Mouse (Mus musculus): ENCODE measurements around the gene Pelo. TPM values are rescaled to one million over a fixed set of nuclear protein-coding genes. Genes with fewer than 3 reads are reported as not detected.

Gene Pelo
- polyA plus RNA-seq, 1 experiment from 2014 or later: 5.7 TPM

GRCm38 (mm10) chr13:115089395-115090025 is 476 bp downstream of the Pelo start:
- H3K9ac ChIP-seq (replicated peaks; ENCODE audit: low read length): peak overlapping the region; percentile 77
- WGBS: 11% methylated on average over 35 of the region's 35 CpGs
- peak; percentile 35 for DNase-seq

GRCm38 (mm10) chr13:115089020-115089394 is 979 bp downstream of the Pelo start:
- Histone ChIP-seq H3K4me1 (ENCODE audit: control insufficient read depth, insufficient read depth, low read length) (peaks cover 13% of the 10 kb centered on the region), H3K9ac (replicated peaks; ENCODE audit: low read length) (peak overlapping the region; percentile 77), H3K36me3 (ENCODE audit: control insufficient read depth, insufficient read depth, low read length) (peaks cover 9% of the 10 kb centered on the region; the same call in 1 of the 2 replicates), H3K27me3 (ENCODE audit: control insufficient read depth, insufficient read depth, low read length) (no peaks in the 10 kb centered on the region), H3K4me3 (replicated peaks; ENCODE audit: low read depth, low read length) (peak overlapping the region; percentile 69), H3K9me3 (ENCODE audit: control insufficient read depth, low read length) (no peaks in the 10 kb centered on the region), H3K27ac (replicated peaks; ENCODE audit: low read depth, low read length) (no peak overlapping the region), H3K4me2 (ENCODE audit: low read length) (peak overlapping the region; percentile 75)
- 71% methylated on average over 11 of the region's 11 CpGs for WGBS
- ATAC-seq (ENCODE audit: low FRiP score, low TSS enrichment) (no peak), DNase-seq (no peak)

More at GRCm38 (mm10) chr13:115089395-115090025, 476 bp downstream of the Pelo start:
- H3K4me3 ChIP-seq (replicated peaks; ENCODE audit: low read depth, low read length): peak overlapping the region; percentile 69
- peak overlapping the region; percentile 75 for H3K4me2 ChIP-seq (ENCODE audit: low read length)
- no peaks in the 10 kb centered on the region for H3K9me3 ChIP-seq (ENCODE audit: control insufficient read depth, low read length)
- H3K36me3 ChIP-seq (ENCODE audit: control insufficient read depth, insufficient read depth, low read length): peaks cover 9% of the 10 kb centered on the region; the same call in 1 of the 2 replicates
- no peaks in the 10 kb centered on the region for H3K27me3 ChIP-seq (ENCODE audit: control insufficient read depth, insufficient read depth, low read length)
- peaks cover 13% of the 10 kb centered on the region for H3K4me1 ChIP-seq (ENCODE audit: control insufficient read depth, insufficient read depth, low read length)
- 0 out of 2 replicates have a peak overlapping the region, but pooled peaks have one; percentile 41 for H3K27ac ChIP-seq (replicated peaks; ENCODE audit: low read depth, low read length)
- ATAC-seq (ENCODE audit: low FRiP score, low TSS enrichment): peak; percentile 76

GRCm38 (mm10) chr13:115085974-115086373 is 4.0 kb downstream of the Pelo start:
- H3K4me3 ChIP-seq (replicated peaks; ENCODE audit: low read depth, low read length): no peak overlapping the region
- peaks cover 13% of the 10 kb centered on the region for H3K4me1 ChIP-seq (ENCODE audit: control insufficient read depth, insufficient read depth, low read length)
- H3K27me3 ChIP-seq (ENCODE audit: control insufficient read depth, insufficient read depth, low read length): no peaks in the 10 kb centered on the region
- peaks cover 9% of the 10 kb centered on the region; the same call in 1 of the 2 replicates for H3K36me3 ChIP-seq (ENCODE audit: control insufficient read depth, insufficient read depth, low read length)
- 94% methylated on average over 6 of the region's 6 CpGs for WGBS
- DNase-seq (no peak), ATAC-seq (ENCODE audit: low FRiP score, low TSS enrichment) (no peak)
- H3K9ac ChIP-seq (replicated peaks; ENCODE audit: low read length): no peak overlapping the region
- no peak overlapping the region for H3K4me2 ChIP-seq (ENCODE audit: low read length)
- no peak overlapping the region for H3K27ac ChIP-seq (replicated peaks; ENCODE audit: low read depth, low read length)
- H3K9me3 ChIP-seq (ENCODE audit: control insufficient read depth, low read length): no peaks in the 10 kb centered on the region

- Histone ChIP-seq H3K4me2 (ENCODE audit: low read length) (no peak overlapping the region), H3K27me3 (ENCODE audit: control insufficient read depth, insufficient read depth, low read length) (no peaks in the 10 kb centered on the region), H3K27ac (replicated peaks; ENCODE audit: low read depth, low read length) (no peak overlapping the region), H3K9ac (replicated peaks; ENCODE audit: low read length) (no peak overlapping the region), H3K36me3 (ENCODE audit: control insufficient read depth, insufficient read depth, low read length) (peaks cover 5% of the 10 kb centered on the region; the same call in 1 of the 2 replicates), H3K9me3 (ENCODE audit: control insufficient read depth, low read length) (no peaks in the 10 kb centered on the region), H3K4me1 (ENCODE audit: control insufficient read depth, insufficient read depth, low read length) (no peaks in the 10 kb centered on the region), H3K4me3 (replicated peaks; ENCODE audit: low read depth, low read length) (no peak overlapping the region)
- DNase-seq (no peak), ATAC-seq (ENCODE audit: low FRiP score, low TSS enrichment) (no peak)
- 95% methylated on average over 7 of the region's 7 CpGs for WGBS
Measured at GRCm38 (mm10) chr13:115082339-115082738, 7.6 kb downstream of the Pelo start.

GRCm38 (mm10) chr13:115079996-115080585 is 9.9 kb downstream of the Pelo start:
- Histone ChIP-seq H3K27ac (replicated peaks; ENCODE audit: low read depth, low read length) (no peak overlapping the region), H3K36me3 (ENCODE audit: control insufficient read depth, insufficient read depth, low read length) (no peaks in the 10 kb centered on the region), H3K4me2 (ENCODE audit: low read length) (no peak overlapping the region), H3K9me3 (ENCODE audit: control insufficient read depth, low read length) (no peaks in the 10 kb centered on the region), H3K4me1 (ENCODE audit: control insufficient read depth, insufficient read depth, low read length) (no peaks in the 10 kb centered on the region), H3K9ac (replicated peaks; ENCODE audit: low read length) (no peak overlapping the region), H3K4me3 (replicated peaks; ENCODE audit: low read depth, low read length) (no peak overlapping the region), H3K27me3 (ENCODE audit: control insufficient read depth, insufficient read depth, low read length) (no peaks in the 10 kb centered on the region)
- DNase-seq (no peak), ATAC-seq (ENCODE audit: low FRiP score, low TSS enrichment) (no peak)
- WGBS: 96% methylated on average over 3 of the region's 3 CpGs

- Histone ChIP-seq H3K9me3 (ENCODE audit: control insufficient read depth, low read length) (no peaks in the 10 kb centered on the region), H3K27me3 (ENCODE audit: control insufficient read depth, insufficient read depth, low read length) (no peaks in the 10 kb centered on the region), H3K9ac (replicated peaks; ENCODE audit: low read length) (no peak overlapping the region), H3K4me1 (ENCODE audit: control insufficient read depth, insufficient read depth, low read length) (no peaks in the 10 kb centered on the region), H3K4me2 (ENCODE audit: low read length) (no peak overlapping the region), H3K27ac (replicated peaks; ENCODE audit: low read depth, low read length) (no peak overlapping the region), H3K4me3 (replicated peaks; ENCODE audit: low read depth, low read length) (no peak overlapping the region), H3K36me3 (ENCODE audit: control insufficient read depth, insufficient read depth, low read length) (no peaks in the 10 kb centered on the region)
- ATAC-seq (ENCODE audit: low FRiP score, low TSS enrichment) (no peak), DNase-seq (no peak)
- 87% methylated on average over 6 of the region's 6 CpGs for WGBS
Measured at GRCm38 (mm10) chr13:115078997-115079685, 10.8 kb downstream of the Pelo start.

- Histone ChIP-seq H3K27ac (replicated peaks; ENCODE audit: low read depth, low read length) (no peak overlapping the region), H3K9me3 (ENCODE audit: control insufficient read depth, low read length) (no peaks in the 10 kb centered on the region), H3K36me3 (ENCODE audit: control insufficient read depth, insufficient read depth, low read length) (no peaks in the 10 kb centered on the region), H3K27me3 (ENCODE audit: control insufficient read depth, insufficient read depth, low read length) (no peaks in the 10 kb centered on the region), H3K9ac (replicated peaks; ENCODE audit: low read length) (no peak overlapping the region), H3K4me3 (replicated peaks; ENCODE audit: low read depth, low read length) (no peak overlapping the region), H3K4me2 (ENCODE audit: low read length) (no peak overlapping the region), H3K4me1 (ENCODE audit: control insufficient read depth, insufficient read depth, low read length) (no peaks in the 10 kb centered on the region)
- DNase-seq: no peak
- 91% methylated on average over 9 of the region's 9 CpGs for WGBS
- ATAC-seq (ENCODE audit: low FRiP score, low TSS enrichment): no peak
Measured at GRCm38 (mm10) chr13:115077346-115078134, 12.4 kb downstream of the Pelo start.

GRCm38 (mm10) chr13:115072386-115072785 is 17.6 kb downstream of the Pelo start:
- WGBS: 96% methylated on average over 6 of the region's 6 CpGs
- ATAC-seq (ENCODE audit: low FRiP score, low TSS enrichment): no peak
- no peaks in the 10 kb centered on the region for H3K4me1 ChIP-seq (ENCODE audit: control insufficient read depth, insufficient read depth, low read length)
- no peaks in the 10 kb centered on the region for H3K36me3 ChIP-seq (ENCODE audit: control insufficient read depth, insufficient read depth, low read length)
- DNase-seq: no peak
- no peak overlapping the region for H3K4me2 ChIP-seq (ENCODE audit: low read length)
- no peaks in the 10 kb centered on the region for H3K27me3 ChIP-seq (ENCODE audit: control insufficient read depth, insufficient read depth, low read length)
- H3K9ac ChIP-seq (replicated peaks; ENCODE audit: low read length): no peak overlapping the region
- H3K27ac ChIP-seq (replicated peaks; ENCODE audit: low read depth, low read length): no peak overlapping the region
- H3K4me3 ChIP-seq (replicated peaks; ENCODE audit: low read depth, low read length): no peak overlapping the region
- no peaks in the 10 kb centered on the region for H3K9me3 ChIP-seq (ENCODE audit: control insufficient read depth, low read length)
